Mouse (Mus musculus): ENCODE measurements around the gene Lmo2. TPM values are rescaled to one million over a fixed set of nuclear protein-coding genes. Genes with fewer than 3 reads are reported as not detected.
A peak's percentile ranks its signal among the peaks of the same experiment; 100 is the strongest.

Lmo2 gene
- polyA plus RNA-seq, 1 experiment from 2014 or later = 37.9 TPM

GRCm38 (mm10) chr2:103946892-103947291 is 10.9 kb upstream of the Lmo2 start:
- H3K4me2 ChIP-seq = no peak overlapping the region
- H3K4me3 ChIP-seq = no peak overlapping the region
- H3K9me3 ChIP-seq = no peaks in the 10 kb centered on the region
- H3K27me3 ChIP-seq = no peaks in the 10 kb centered on the region
- H3K27ac ChIP-seq (replicated peaks) = no peak overlapping the region
- no peak overlapping the region for H3K9ac ChIP-seq
- H3K4me1 ChIP-seq (replicated peaks) = peaks cover 6% of the 10 kb centered on the region; the same call in 1 of the 2 replicates
- WGBS = 82% methylated on average over 8 of the region's 8 CpGs
- no peak for ATAC-seq (ENCODE audit: low FRiP score, low read depth)
- no peaks in the 10 kb centered on the region for H3K36me3 ChIP-seq

GRCm38 (mm10) chr2:103947982-103948655 is 9.7 kb upstream of the Lmo2 start:
- Histone ChIP-seq H3K27ac (replicated peaks) (no peak overlapping the region), H3K4me3 (no peak overlapping the region), H3K36me3 (no peaks in the 10 kb centered on the region), H3K9ac (no peak overlapping the region), H3K27me3 (no peaks in the 10 kb centered on the region), H3K4me1 (replicated peaks) (peaks cover 6% of the 10 kb centered on the region; the same call in 1 of the 2 replicates), H3K4me2 (no peak overlapping the region), H3K9me3 (no peaks in the 10 kb centered on the region)
- 57% methylated on average over 8 of the region's 8 CpGs for WGBS
- ATAC-seq (ENCODE audit: low FRiP score, low read depth) = no peak

- ATAC-seq (ENCODE audit: low FRiP score, low read depth) = peak; percentile 76; the same call in 1 of the 2 replicates
- H3K36me3 ChIP-seq = no peaks in the 10 kb centered on the region
Observed at GRCm38 (mm10) chr2:103953050-103953835, 4.5 kb upstream of the Lmo2 start.

GRCm38 (mm10) chr2:103955714-103956113 is 2.1 kb upstream of the Lmo2 start:
- no peak overlapping the region for H3K4me2 ChIP-seq
- H3K27me3 ChIP-seq = no peaks in the 10 kb centered on the region
- WGBS = 82% methylated on average over 3 of the region's 3 CpGs
- no peak overlapping the region for H3K27ac ChIP-seq (replicated peaks)
- no peaks in the 10 kb centered on the region for H3K36me3 ChIP-seq
- H3K4me3 ChIP-seq = no peak overlapping the region
- H3K9ac ChIP-seq = no peak overlapping the region
- H3K4me1 ChIP-seq (replicated peaks) = no peaks in the 10 kb centered on the region
- no peaks in the 10 kb centered on the region for H3K9me3 ChIP-seq
- ATAC-seq (ENCODE audit: low FRiP score, low read depth) = no peak

More at GRCm38 (mm10) chr2:103953050-103953835, 4.5 kb upstream of the Lmo2 start:
- no peak overlapping the region for H3K4me3 ChIP-seq
- no peak overlapping the region for H3K4me2 ChIP-seq
- H3K4me1 ChIP-seq (replicated peaks) = no peaks in the 10 kb centered on the region
- 83% methylated on average over 6 of the region's 6 CpGs for WGBS
- no peaks in the 10 kb centered on the region for H3K27me3 ChIP-seq
- H3K9me3 ChIP-seq = no peaks in the 10 kb centered on the region
- no peak overlapping the region for H3K9ac ChIP-seq
- H3K27ac ChIP-seq (replicated peaks) = no peak overlapping the region

GRCm38 (mm10) chr2:103956867-103957266 is 919 bp upstream of the Lmo2 start:
- ATAC-seq (ENCODE audit: low FRiP score, low read depth) = no peak
- H3K27ac ChIP-seq (replicated peaks) = no peak overlapping the region
- no peaks in the 10 kb centered on the region for H3K36me3 ChIP-seq
- WGBS = 86% methylated on average over 6 of the region's 6 CpGs
- H3K9ac ChIP-seq = no peak overlapping the region
- H3K27me3 ChIP-seq = no peaks in the 10 kb centered on the region
- no peaks in the 10 kb centered on the region for H3K4me1 ChIP-seq (replicated peaks)
- no peak overlapping the region for H3K4me3 ChIP-seq
- H3K9me3 ChIP-seq = no peaks in the 10 kb centered on the region
- no peak overlapping the region for H3K4me2 ChIP-seq

GRCm38 (mm10) chr2:103958634-103959033 is 848 bp downstream of the Lmo2 start:
- Histone ChIP-seq H3K4me2 (no peak overlapping the region), H3K4me1 (replicated peaks) (no peaks in the 10 kb centered on the region), H3K36me3 (no peaks in the 10 kb centered on the region), H3K27me3 (no peaks in the 10 kb centered on the region), H3K27ac (replicated peaks) (no peak overlapping the region), H3K4me3 (no peak overlapping the region), H3K9me3 (no peaks in the 10 kb centered on the region), H3K9ac (no peak overlapping the region)
- no peak for ATAC-seq (ENCODE audit: low FRiP score, low read depth)
- WGBS = 70% methylated on average over 3 of the region's 3 CpGs

GRCm38 (mm10) chr2:103959066-103959465 is 1.3 kb downstream of the Lmo2 start:
- Histone ChIP-seq H3K9me3 (no peaks in the 10 kb centered on the region), H3K9ac (no peak overlapping the region), H3K27me3 (no peaks in the 10 kb centered on the region), H3K4me1 (replicated peaks) (no peaks in the 10 kb centered on the region), H3K36me3 (no peaks in the 10 kb centered on the region), H3K4me2 (no peak overlapping the region), H3K4me3 (no peak overlapping the region), H3K27ac (replicated peaks) (no peak overlapping the region)
- WGBS = 95% methylated on average over 5 of the region's 5 CpGs
- ATAC-seq (ENCODE audit: low FRiP score, low read depth) = no peak

GRCm38 (mm10) chr2:103959574-103959973 is 1.8 kb downstream of the Lmo2 start:
- H3K4me1 ChIP-seq (replicated peaks) = no peaks in the 10 kb centered on the region
- no peak overlapping the region for H3K4me3 ChIP-seq
- 95% methylated on average over 6 of the region's 6 CpGs for WGBS
- no peak overlapping the region for H3K9ac ChIP-seq
- H3K9me3 ChIP-seq = no peaks in the 10 kb centered on the region
- no peak for ATAC-seq (ENCODE audit: low FRiP score, low read depth)
- no peaks in the 10 kb centered on the region for H3K27me3 ChIP-seq
- no peak overlapping the region for H3K4me2 ChIP-seq
- no peaks in the 10 kb centered on the region for H3K36me3 ChIP-seq
- H3K27ac ChIP-seq (replicated peaks) = no peak overlapping the region

GRCm38 (mm10) chr2:103962349-103962748 is 4.6 kb downstream of the Lmo2 start:
- H3K4me1 ChIP-seq (replicated peaks) = no peaks in the 10 kb centered on the region
- H3K27ac ChIP-seq (replicated peaks) = no peak overlapping the region
- 58% methylated on average over 4 of the region's 4 CpGs for WGBS
- no peaks in the 10 kb centered on the region for H3K27me3 ChIP-seq
- H3K36me3 ChIP-seq = no peaks in the 10 kb centered on the region
- no peaks in the 10 kb centered on the region for H3K9me3 ChIP-seq
- no peak for ATAC-seq (ENCODE audit: low FRiP score, low read depth)
- no peak overlapping the region for H3K9ac ChIP-seq
- no peak overlapping the region for H3K4me3 ChIP-seq
- no peak overlapping the region for H3K4me2 ChIP-seq

GRCm38 (mm10) chr2:103965391-103965790 is 7.6 kb downstream of the Lmo2 start:
- WGBS = 95% methylated on average over 3 of the region's 3 CpGs
- H3K4me1 ChIP-seq (replicated peaks) = peaks cover 9% of the 10 kb centered on the region

GRCm38 (mm10) chr2:103968186-103968585 is 10.4 kb downstream of the Lmo2 start:
- Histone ChIP-seq H3K4me1 (replicated peaks) (peaks cover 26% of the 10 kb centered on the region), H3K27me3 (no peaks in the 10 kb centered on the region), H3K36me3 (no peaks in the 10 kb centered on the region), H3K27ac (replicated peaks) (no peak overlapping the region), H3K9me3 (no peaks in the 10 kb centered on the region), H3K4me3 (no peak overlapping the region), H3K4me2 (no peak overlapping the region), H3K9ac (no peak overlapping the region)
- ATAC-seq (ENCODE audit: low FRiP score, low read depth) = no peak
- 79% methylated on average over 4 of the region's 4 CpGs for WGBS

More at GRCm38 (mm10) chr2:103965391-103965790, 7.6 kb downstream of the Lmo2 start:
- Histone ChIP-seq H3K36me3 (no peaks in the 10 kb centered on the region), H3K9me3 (no peaks in the 10 kb centered on the region), H3K27me3 (no peaks in the 10 kb centered on the region), H3K27ac (replicated peaks) (no peak overlapping the region), H3K9ac (no peak overlapping the region), H3K4me3 (no peak overlapping the region), H3K4me2 (no peak overlapping the region)
- no peak for ATAC-seq (ENCODE audit: low FRiP score, low read depth)

GRCm38 (mm10) chr2:103968919-103969436 is 11.2 kb downstream of the Lmo2 start:
- Histone ChIP-seq H3K36me3 (no peaks in the 10 kb centered on the region), H3K4me2 (peak overlapping the region; percentile 93), H3K9ac (peak overlapping the region; percentile 82), H3K4me3 (peak overlapping the region; percentile 77), H3K4me1 (replicated peaks) (peaks cover 26% of the 10 kb centered on the region), H3K9me3 (no peaks in the 10 kb centered on the region), H3K27me3 (no peaks in the 10 kb centered on the region), H3K27ac (replicated peaks) (peak overlapping the region; percentile 86)
- no peak for ATAC-seq (ENCODE audit: low FRiP score, low read depth)
- 22% methylated on average over 10 of the region's 10 CpGs for WGBS

All from hindbrain, embryonic 15.5 days (tissue).